Comparison of ENCODE assay signal across 8 mouse cellular contexts in genomic region chr19:45659738-45660502, GRCm38 (mm10). TPM values are rescaled to one million over a fixed set of nuclear protein-coding genes. Genes with fewer than 3 reads are reported as not detected.
A peak's percentile ranks its signal among the peaks of the same experiment; 100 is the strongest.
DNase-seq lines count a peak whose midpoint lies in the region; ATAC-seq lines count a peak whose summit lies in the region.

TSS of gene Fbxw4 (minus strand) at chr19:45660312.

- no peaks in the 10 kb centered on the region; the same call in 1 of the 2 replicates for H3K4me1 ChIP-seq in embryonic facial prominence, embryonic 11.5 days (ENCODE audit: control insufficient read depth, insufficient read depth, low read length)

- WGBS in embryonic facial prominence, embryonic 11.5 days: under 1% methylated on average over 73 of the region's 94 CpGs

- peak within 1 kb of the TSS; percentile 81 for H3K4me2 ChIP-seq in embryonic facial prominence, embryonic 11.5 days (ENCODE audit: low read depth, low read length)

- no peaks in the 10 kb centered on the region for H3K9me3 ChIP-seq in embryonic facial prominence, embryonic 11.5 days (replicated peaks; ENCODE audit: control insufficient read depth, low read length)

- peak; percentile 45 to 83 for DNase-seq in urinary bladder, adult 18-20 months (ENCODE audit: low spot score in 2 of 2)
- DNase-seq in urinary bladder, postnatal 10 days (ENCODE audit: low spot score): no peak
- peak; percentile 69 for DNase-seq in embryonic facial prominence, embryonic 11.5 days (ENCODE audit: low spot score)
- peak; percentile 99 for DNase-seq in heart, adult 11 months
- peak; percentile 49 for DNase-seq in kidney, adult 11 months
- DNase-seq in left cerebral cortex, postnatal 36 days (ENCODE audit: low spot score in 2 of 2): peak; percentile 81 to 83
- DNase-seq in mesoderm, embryonic 11.5 days (ENCODE audit: low read depth, low spot score): peak; percentile 68
- DNase-seq in right cerebral cortex, postnatal 36 days (ENCODE audit: low spot score in 2 of 2): peak; percentile 17 to 61

- H3K36me3 ChIP-seq in embryonic facial prominence, embryonic 11.5 days (replicated peaks; ENCODE audit: control insufficient read depth, insufficient read depth, low read depth, low read length): no peaks in the 10 kb centered on the region

- intact Hi-C loops in left cerebral cortex, postnatal 36 days (cut with DNase I): no loop called here

- peak within 1 kb of the TSS; percentile 99 for H3K9ac ChIP-seq in embryonic facial prominence, embryonic 11.5 days (replicated peaks; ENCODE audit: low read length)

- H3K4me3 ChIP-seq in embryonic facial prominence, embryonic 11.5 days (ENCODE audit: low read depth, low read length): peak within 1 kb of the TSS; percentile 85

- H3K27ac ChIP-seq in embryonic facial prominence, embryonic 11.5 days (replicated peaks; ENCODE audit: low read depth, low read length): peak within 1 kb of the TSS; percentile 91

- H3K27me3 ChIP-seq in embryonic facial prominence, embryonic 11.5 days (ENCODE audit: control insufficient read depth, insufficient read depth, low read length): no peaks in the 10 kb centered on the region

- peak; percentile 80 for ATAC-seq in embryonic facial prominence, embryonic 11.5 days (replicated peaks; ENCODE audit: insufficient number of reproducible peaks, low FRiP score, low TSS enrichment, low read depth)

RNA-seq across cellular contexts. Expression of gene Fbxw4, which starts in this region (rescaled TPM):
- polyA plus RNA-seq in embryonic facial prominence, embryonic 11.5 days (2014; fragmentation: Nextera tagmentation; extraction: Ambion mirVana): 3.1 and 3.5 TPM in 2 replicates
- 10 to 100 TPM; 34.4 to 35.9 TPM for total RNA-seq in left cerebral cortex, postnatal 36 days (2021)
